In the genomic region with DNA sequence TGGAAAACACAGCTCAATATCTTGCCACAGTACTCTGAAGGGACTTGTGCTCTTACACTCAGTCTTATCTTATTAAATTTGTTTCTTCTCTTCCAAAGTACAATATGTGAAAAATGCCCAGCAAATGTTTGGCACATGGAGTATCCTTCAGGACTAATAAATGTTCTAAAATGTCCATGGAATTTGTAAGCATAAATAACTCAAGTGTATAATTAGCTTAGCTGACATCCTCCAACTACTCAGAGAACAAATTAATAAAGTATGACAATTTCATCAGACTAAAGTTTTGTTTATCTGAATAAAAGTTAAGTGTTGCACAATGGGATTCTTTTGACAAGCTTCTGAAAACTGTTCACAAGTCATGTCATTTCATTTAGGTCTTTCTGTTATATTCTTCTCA, we compare ENCODE assay signal across 25 mouse cellular contexts.
DNase-seq lines count a peak whose midpoint lies in the region; ATAC-seq and TF ChIP-seq lines count a peak whose summit lies in the region.
"Had no signal": no experiment of that assay in that cellular context is flagged by ENCODE, and none has a peak within 500 bp of the region (broad histone marks: within the 10 kb centered on the region; RNA-seq: fewer than 3 reads in every experiment).

No protein-coding gene starts in this region.

- H3K4me3 ChIP-seq in lung, embryonic 14.5 days (ENCODE audit: low read depth, low read length), result no peak overlapping the region
- no peak overlapping the region for H3K4me3 ChIP-seq in lung, postnatal 0 days (ENCODE audit: low read depth, low read length)
- H3K4me3 ChIP-seq: embryonic facial prominence, embryonic 13.5 days; embryonic facial prominence, embryonic 15.5 days; erythroblast, embryonic 14.5 days; forebrain, embryonic 10.5 days; forebrain, embryonic 12.5 days had no signal

- no peaks in the 10 kb centered on the region for H3K27me3 ChIP-seq in lung, embryonic 14.5 days (ENCODE audit: insufficient read depth, low read length)
- no peaks in the 10 kb centered on the region for H3K27me3 ChIP-seq in lung, postnatal 0 days (replicated peaks; ENCODE audit: insufficient read depth, low read length)
- H3K27me3 ChIP-seq: embryonic facial prominence, embryonic 13.5 days; embryonic facial prominence, embryonic 15.5 days; forebrain, embryonic 12.5 days had no signal

- DNase-seq in lung, embryonic 14.5 days, result peak; percentile 5
- DNase-seq in lung, postnatal 10 days, result no peak
- peak; percentile 79 for DNase-seq in lung, postnatal 0 days (ENCODE audit: low spot score)
- no peak for DNase-seq in lung, postnatal 4 days
- DNase-seq in lung, postnatal 36 days, result peak; percentile 10
- DNase-seq in lung, postnatal 14 days, result no peak
- DNase-seq in T-cell, adult 2 months (ENCODE audit: low spot score), result no peak
- DNase-seq: adrenal gland, adult 2 months; adrenal gland, postnatal 10 days; adrenal gland, postnatal 25 days; cerebellum, adult 11 months; cerebellum, adult 18-20 months; cerebellum, adult 8-10 months; cerebellum, adult 9-11 months; cerebellum, postnatal 14 days; cerebellum, postnatal 36 days; embryo, embryonic 11 days had no signal

- H3K9ac ChIP-seq in lung, embryonic 14.5 days, result no peak overlapping the region
- no peak overlapping the region for H3K9ac ChIP-seq in lung, postnatal 0 days (replicated peaks; ENCODE audit: low read depth)
- H3K9ac ChIP-seq: embryonic facial prominence, embryonic 13.5 days; embryonic facial prominence, embryonic 15.5 days; forebrain, embryonic 12.5 days had no signal

- TF ChIP-seq EP300 in lung, postnatal 0 days (IDR thresholded peaks at IDR 0.05), result peak; percentile 80

- no peaks in the 10 kb centered on the region for H3K4me1 ChIP-seq in lung, embryonic 14.5 days (ENCODE audit: insufficient read depth)
- no peaks in the 10 kb centered on the region for H3K4me1 ChIP-seq in lung, postnatal 0 days (ENCODE audit: insufficient read depth, low read depth, low read length)
- H3K4me1 ChIP-seq: forebrain, embryonic 10.5 days; forebrain, embryonic 12.5 days had no signal

- H3K4me2 ChIP-seq in lung, embryonic 14.5 days, result no peak overlapping the region
- H3K4me2 ChIP-seq in lung, postnatal 0 days (replicated peaks; ENCODE audit: low read depth, low read length), result no peak overlapping the region
- H3K4me2 ChIP-seq: embryonic facial prominence, embryonic 13.5 days; embryonic facial prominence, embryonic 15.5 days; forebrain, embryonic 12.5 days had no signal

- ATAC-seq in lung, embryonic 14.5 days (ENCODE audit: insufficient read depth), result no peak
- peak; percentile 75 for ATAC-seq in lung, postnatal 0 days
- ATAC-seq: activated CD4-positive, CD25-positive, alpha-beta regulatory T cell, adult 4 months; forebrain, embryonic 14.5 days; forebrain, embryonic 16.5 days had no signal

- no peak for TF ChIP-seq CTCF in lung, embryonic 14.5 days (IDR thresholded peaks at IDR 0.05; ENCODE audit: low read depth)
- TF ChIP-seq CTCF in lung, postnatal 0 days (IDR thresholded peaks at IDR 0.05), result no peak

- no peak overlapping the region for H3K27ac ChIP-seq in lung, embryonic 14.5 days (ENCODE audit: low read depth)
- H3K27ac ChIP-seq in lung, postnatal 0 days (ENCODE audit: low read length), result no peak overlapping the region
- H3K27ac ChIP-seq: embryonic facial prominence, embryonic 13.5 days; embryonic facial prominence, embryonic 15.5 days; forebrain, embryonic 10.5 days; forebrain, embryonic 12.5 days had no signal

- no peaks in the 10 kb centered on the region for H3K36me3 ChIP-seq in lung, embryonic 14.5 days (ENCODE audit: insufficient read depth)
- no peaks in the 10 kb centered on the region for H3K36me3 ChIP-seq in lung, postnatal 0 days (ENCODE audit: insufficient read depth, low read length)
- H3K36me3 ChIP-seq: embryonic facial prominence, embryonic 13.5 days; embryonic facial prominence, embryonic 15.5 days; forebrain, embryonic 10.5 days; forebrain, embryonic 12.5 days had no signal

- no peaks in the 10 kb centered on the region for H3K9me3 ChIP-seq in lung, embryonic 14.5 days (ENCODE audit: low read depth, low read length)
- H3K9me3 ChIP-seq in lung, postnatal 0 days (ENCODE audit: low read length), result no peaks in the 10 kb centered on the region
- H3K9me3 ChIP-seq: embryonic facial prominence, embryonic 13.5 days; embryonic facial prominence, embryonic 15.5 days; forebrain, embryonic 10.5 days; forebrain, embryonic 12.5 days had no signal

Comparison
In these comparisons a context has a peak if more than half of its experiments do, and no peak if none do; other contexts are left out.
1. DNase-seq: peak in lung, embryonic 14.5 days (single experiment), lung, postnatal 0 days (single experiment) and lung, postnatal 36 days (single experiment); none in lung, postnatal 10 days (single experiment), lung, postnatal 4 days (0 of 2), lung, postnatal 14 days (single experiment) and T-cell, adult 2 months (single experiment).